Mouse (Mus musculus) layer of hippocampus, postnatal 10 days (tissue): ENCODE measurements around the gene Fli1. TPM values are rescaled to one million over a fixed set of nuclear protein-coding genes. Genes with fewer than 3 reads are reported as not detected.

Source experiments
- DNase-seq, 2 experiments: peaks; one replicate each; pipeline ENCODE4 v3.0.0; 2021; ENCODE audit warnings: low spot score in 2 of 2
- total RNA-seq, 2 experiments: library from RNA; stranded (reverse); gene quantifications; 2 replicates each; pipeline ENCODE4 v1.2.3; 2021

The Fli1 gene
- total RNA-seq, 2 experiments from 2014 or later, result 7.7 to 10.2 TPM

DNA sequence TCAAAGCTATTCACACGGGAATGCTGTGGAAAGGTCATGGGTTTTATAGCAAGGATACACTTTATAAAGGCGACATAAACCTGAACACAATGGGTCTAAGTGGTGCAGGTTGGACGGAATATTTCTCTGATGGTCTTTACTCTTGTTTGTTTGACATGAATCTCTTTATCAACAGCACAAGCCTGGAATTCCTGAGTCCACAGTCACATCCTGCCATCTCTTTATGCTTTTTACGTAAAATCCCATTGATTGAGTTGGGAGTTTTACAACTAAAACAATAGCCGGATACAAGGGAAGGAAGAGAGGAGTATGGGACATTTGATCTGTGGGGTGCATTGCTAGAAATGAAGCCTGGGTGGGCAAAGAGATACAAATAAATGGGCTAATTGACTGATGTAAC lies 16.9 kb downstream of the Fli1 start:
- DNase-seq, result no peak

DNA sequence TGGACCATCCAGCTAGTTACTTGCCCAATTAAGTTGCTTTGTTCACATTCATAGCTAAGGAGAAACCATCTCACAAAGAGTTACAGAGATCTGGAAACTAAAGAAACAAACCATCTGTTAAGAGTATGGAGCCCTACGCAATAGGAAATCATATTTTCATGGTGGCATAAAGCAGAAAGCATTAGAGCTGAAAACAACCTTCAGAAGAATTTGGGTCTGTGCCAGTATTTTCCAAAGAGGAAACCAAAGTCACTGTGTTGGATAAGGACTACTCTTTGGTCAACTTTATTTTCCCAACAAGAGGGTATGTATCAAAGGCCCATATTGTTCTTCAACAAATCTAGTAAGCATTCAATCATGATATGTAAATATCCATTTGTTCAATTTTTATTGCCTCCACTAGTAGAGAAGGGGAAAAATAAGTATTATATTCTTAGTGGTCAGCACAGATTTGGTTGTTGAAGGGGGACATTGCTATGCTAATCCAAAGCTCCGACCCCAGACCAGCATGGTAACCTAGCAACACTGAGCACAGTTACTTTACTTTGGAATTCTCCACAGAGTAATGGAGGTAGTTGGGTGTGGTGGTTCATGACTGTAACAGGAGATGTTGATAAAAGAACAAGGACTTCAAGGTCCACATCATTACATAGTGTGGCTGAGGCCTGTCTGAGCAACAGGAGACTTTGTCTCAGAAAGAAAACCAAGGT lies 20.0 kb downstream of the Fli1 start:
- DNase-seq, result no peak

DNA sequence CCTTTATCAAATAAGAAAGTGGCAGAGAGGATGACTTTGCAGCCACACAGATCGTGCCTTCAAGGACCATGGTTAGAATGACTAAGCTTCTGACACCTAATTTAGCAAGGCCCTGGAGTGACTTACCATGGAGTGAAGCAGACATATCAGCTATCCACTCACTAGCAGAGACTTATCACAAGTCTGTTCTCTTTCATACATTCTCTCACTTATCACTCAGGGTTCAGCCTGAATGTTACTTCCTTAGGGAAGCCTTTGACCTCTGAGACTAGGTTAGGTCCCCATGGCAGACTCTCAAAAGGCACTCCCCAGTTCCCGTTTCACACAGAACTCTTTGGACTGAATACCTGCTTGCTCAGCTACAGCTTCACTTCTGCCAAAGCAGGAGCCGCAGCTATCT lies 21.3 kb downstream of the Fli1 start:
- DNase-seq, result no peak

DNA sequence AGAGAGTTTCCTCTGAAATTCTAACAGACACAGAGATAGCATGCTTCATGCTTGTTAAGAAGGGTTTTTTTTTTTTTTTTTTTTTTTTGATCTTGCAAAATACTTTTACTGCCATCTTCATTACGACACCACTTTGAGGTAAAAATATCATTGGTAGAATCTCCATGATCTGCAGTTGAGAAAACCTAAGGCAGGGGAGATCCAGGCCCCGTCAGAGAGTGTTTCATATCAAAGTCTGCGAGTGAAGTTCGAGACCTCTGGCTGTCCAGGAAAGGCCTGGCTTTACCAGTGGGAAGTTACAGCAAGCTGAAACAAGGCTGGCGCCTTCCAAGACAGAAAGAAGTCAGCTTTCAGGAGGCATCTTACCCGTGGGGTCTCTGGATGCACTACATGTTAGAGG lies 21.8 kb downstream of the Fli1 start:
- no peak for DNase-seq

DNA sequence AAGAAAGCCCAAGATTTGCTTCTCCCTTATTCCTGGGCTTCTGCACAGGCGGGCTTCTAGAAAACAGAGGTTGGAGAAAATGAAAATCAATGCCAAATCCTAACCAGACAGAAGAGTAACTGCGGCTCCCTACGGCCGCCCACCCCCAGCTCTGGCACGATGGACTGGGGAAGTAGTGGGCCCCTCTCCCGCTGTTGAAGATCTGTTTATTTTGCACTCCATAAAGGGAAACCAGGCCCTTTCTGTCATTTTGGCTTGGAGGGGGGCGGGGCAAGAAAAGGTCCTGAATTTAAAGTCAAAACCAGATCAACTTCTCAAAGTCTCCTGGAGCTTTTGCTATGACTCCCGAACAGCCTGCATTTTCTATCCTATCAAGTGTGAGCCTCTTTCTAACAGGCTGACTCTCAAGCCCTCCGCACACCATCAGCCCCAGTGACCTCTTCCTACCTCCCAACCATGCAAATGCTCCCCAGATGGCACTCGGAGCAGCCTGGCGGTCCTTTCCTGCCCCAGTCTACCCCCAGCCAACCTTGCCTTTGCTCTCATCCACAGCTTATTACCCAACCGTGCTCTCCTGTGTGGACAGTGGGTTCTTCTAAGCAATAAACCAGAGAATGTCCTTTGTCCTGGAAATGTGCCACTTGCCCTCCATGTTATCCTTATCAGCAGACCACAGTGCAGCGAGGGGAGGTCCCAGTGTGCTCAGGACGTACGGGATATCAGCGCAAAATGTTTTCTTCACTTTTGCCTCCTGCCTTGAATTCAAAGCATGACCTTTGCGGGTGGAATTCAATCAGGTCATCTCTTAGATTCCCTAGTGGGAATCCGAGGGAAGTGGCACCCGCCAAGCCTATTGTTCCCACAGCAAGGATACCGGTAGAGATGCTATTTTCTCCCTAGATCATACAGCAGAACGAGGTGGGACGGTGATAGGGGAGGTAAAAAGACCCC lies 23.3 kb downstream of the Fli1 start:
- no peak for DNase-seq

DNA sequence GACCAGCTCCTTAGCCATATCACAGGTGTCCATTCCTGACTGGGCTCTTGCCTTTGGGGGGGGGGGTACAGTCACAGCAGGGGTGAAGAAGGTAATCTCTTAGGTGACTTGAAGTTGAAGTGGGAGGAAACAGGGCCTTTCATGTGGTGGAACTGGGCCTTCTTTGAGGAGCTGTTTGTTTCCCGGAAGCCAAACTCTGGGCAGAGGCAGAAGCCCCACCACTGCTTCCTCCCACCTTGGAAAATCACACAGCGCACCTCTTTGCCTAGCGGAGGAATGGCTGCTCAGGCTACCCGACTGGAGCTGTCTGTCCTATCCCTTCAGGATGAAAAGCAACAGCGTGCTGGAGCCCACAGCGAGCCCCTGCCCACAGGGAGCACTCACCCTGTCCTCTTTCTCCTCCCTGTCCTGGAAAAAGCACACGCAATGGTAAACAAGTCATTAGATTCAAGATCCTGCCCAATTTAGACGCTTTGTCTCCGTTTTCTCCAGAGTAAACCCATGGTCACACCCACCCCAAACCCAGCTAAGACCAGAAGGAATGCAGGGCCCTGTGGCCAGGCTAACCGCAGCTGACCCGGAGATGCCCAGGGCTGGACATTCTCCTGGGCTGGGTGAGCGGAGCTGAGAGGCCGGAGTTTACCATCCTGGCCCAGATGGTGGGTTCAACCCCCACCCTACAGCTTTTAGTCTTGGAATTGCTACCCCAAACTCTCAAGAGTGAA lies 24.1 kb downstream of the Fli1 start:
- DNase-seq, result no peak

DNA sequence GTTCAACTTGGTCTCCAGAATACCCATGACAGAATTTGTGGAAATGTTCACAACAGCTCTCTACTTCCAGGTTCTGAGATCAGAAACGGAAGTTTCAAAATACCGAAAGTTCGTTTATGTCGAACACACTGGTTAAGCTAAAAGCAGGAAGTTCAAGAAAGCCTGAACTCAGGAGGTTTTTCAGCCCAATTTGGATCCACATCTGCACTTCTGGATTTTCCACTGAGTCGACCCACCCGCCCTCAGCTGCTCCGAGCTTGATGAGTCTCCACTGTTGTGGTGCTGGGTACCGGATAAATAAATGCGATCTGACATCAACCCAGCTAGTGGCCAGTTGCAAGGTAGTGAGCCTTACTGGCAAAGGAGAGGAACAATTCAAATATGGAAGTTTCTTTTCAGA lies 26.0 kb downstream of the Fli1 start:
- DNase-seq, result no peak

DNA sequence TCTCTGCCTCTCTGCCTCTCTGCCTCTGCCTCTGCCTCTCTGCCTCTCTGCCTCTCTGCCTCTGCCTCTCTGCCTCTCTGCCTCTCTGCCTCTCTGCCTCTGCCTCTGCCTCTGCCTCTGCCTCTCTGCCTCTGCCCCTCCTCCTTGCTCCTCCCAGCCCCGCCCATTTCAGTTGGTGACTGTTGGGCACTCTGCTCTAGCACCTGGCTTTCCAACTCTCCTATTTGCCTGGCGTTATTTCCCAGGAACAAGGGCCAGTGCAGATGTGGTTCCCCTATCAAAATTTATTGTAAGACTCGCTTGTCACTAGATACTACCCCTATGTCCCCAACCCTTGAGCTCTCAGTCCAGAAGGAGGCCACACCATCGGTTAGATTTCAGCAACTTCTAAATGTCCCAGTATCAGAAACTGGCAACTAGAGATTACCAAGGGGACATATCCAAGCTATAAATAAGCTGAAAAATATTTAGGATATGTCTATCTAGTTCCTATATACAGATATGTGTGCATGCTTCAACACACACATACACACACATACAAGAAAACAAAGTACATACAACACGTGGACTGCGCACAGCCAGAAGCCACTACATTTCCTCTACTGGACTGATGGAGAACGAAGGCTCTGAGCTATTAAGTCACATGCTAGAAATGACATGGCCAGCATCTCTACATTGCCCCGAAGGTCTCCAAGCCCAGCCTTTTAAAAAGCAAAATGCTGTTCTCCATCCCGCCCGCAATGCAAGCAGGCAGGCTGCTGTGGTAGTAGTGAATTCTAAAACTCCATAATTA lies 26.6 kb downstream of the Fli1 start:
- DNase-seq, result no peak

DNA sequence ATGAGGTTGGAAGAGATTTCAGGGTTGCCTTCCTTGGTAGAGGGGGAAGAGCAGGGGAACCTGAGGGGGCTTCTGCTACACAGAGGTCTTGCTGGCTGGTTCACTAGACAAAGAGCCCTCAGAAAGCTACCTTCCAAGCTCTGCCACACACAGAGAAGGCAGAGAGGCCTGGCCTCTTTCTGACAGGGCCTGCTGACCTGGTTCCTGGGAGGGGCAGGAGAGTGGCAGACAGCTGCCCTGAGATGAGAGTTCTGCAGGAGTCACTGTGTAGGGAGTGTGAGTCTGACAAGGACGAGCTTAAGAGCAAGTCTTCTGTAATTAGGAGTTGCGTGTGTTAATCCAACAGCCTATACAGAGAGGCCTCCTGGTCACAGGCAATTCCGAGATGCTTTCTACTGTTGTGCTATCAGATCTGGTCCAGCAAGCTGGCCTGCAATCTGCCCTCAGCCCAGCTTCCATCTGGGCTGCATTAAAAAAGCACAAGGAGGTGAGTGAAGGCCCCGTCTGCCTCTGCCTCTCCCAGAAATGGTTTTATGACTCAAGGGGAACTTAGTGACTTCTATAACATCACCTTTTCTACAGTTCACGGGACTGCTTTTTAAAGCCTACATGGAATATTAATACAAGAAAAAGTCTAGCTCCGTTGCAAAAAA lies 28.1 kb downstream of the Fli1 start:
- no peak for DNase-seq

DNA sequence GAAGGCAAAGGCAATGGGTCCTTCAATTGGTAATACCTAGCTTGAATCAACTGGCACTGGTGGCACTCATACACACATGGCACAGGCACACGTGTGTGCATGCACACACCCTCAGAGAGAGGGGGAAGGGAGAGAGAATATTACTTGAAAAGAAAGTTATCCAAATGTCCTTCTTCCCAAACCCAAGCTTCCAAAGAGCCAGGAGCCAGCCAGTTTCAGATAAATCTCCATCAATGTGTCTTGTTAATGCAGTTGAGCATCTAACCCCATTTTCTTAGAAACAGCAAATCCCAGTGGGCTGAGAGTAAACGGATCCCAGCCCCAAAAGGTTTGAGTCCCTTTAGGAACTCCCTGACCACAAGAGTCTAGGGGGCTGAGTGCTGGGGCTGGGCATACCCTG lies 29.2 kb downstream of the Fli1 start:
- DNase-seq, result no peak

DNA sequence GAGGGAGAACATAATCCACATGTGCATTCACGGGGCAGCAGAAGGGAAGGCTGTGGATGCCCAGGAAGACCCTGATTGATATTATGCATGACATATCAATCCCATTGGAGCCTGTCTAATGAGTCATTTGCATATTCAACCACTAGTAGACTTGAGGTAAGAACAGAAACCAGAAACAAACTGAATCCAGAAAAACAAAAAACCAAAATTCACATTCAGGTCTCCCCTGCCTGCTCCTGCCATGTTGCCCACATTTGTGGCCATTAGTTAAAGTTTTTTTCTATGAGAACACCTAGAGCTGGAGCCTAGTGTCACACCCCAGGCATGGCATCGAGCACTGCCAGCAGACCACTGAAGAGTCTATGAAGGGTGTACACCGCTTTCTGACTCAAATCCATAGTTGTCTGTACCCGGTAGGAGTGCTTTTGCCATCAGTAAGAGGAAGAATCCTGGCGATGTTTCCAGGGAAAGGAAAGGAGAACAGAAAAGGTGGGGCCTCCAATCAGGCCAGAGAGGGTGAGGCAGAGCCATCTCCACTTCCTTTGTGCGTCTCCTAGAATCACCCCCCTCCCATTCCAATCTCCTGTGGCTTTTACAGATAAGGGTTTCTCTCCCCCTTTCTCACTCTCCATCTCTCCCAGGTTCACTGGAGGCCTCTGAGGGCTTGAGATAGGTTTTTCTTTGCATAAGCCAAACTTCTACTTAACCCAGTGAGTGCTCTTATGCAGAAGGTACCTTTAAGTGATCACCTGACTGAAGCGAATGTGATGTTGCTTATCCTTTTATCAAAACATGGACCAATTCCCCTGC lies 32.0 kb downstream of the Fli1 start:
- no peak for DNase-seq

DNA sequence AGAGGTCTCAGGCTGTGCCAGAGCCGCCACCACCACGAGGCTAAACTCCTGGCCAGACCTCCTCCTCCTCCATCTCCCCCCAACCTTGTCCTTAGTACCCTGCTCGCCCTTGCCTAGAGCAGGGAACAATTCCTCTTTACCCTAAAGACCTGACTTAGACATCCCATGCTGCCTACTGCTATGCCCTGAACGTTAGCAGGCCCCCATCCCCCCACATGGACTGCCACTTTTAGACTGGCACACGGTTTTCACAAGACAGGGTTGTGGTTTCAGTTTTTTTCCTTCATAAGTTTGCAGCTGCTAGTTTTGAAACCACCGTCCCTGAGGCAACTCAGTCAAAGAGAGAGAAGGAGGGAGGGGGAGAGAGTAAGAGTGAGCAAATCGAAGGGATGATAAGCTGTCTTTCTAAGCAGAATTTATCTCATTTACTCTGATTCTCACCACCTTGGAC lies 32.9 kb downstream of the Fli1 start:
- no peak for DNase-seq

DNA sequence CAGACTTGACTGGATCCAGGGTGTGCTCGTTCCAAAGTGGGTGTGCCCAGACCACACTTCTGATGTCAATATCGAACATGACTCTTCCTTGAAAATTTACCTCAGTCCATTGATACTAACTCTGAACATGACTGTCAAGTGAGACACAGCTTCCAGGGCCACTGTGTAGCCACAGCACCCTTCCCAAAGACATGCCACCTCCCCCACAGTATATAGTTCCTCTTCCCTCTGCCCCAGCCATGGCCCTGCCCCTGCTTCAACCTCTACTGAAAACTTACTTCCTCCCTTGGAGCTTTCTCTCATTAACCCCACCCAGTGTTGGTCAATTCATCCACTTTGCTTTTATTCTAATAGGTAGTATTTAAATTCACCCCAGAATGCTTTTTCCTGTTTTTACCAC lies 34.0 kb downstream of the Fli1 start:
- no peak for DNase-seq

DNA sequence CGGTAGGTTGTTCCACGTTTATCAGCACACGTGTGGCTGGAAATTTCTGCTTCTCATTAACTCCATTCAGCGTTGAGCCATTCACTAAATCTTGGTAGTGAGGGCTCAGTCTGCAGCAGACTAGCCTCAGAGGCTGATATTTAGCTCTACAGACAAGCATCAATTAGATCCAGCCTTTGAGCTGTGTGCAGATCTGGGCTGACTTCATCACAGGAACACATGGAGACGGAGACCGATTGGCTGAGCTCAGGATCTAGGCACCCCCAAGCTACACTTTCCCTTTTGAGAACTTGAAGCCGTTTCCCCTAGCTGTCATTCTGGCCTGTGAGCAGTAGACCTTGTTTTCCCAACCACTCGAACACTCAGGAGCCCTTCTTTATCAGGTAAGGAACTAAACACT lies 34.5 kb downstream of the Fli1 start:
- no peak for DNase-seq

DNA sequence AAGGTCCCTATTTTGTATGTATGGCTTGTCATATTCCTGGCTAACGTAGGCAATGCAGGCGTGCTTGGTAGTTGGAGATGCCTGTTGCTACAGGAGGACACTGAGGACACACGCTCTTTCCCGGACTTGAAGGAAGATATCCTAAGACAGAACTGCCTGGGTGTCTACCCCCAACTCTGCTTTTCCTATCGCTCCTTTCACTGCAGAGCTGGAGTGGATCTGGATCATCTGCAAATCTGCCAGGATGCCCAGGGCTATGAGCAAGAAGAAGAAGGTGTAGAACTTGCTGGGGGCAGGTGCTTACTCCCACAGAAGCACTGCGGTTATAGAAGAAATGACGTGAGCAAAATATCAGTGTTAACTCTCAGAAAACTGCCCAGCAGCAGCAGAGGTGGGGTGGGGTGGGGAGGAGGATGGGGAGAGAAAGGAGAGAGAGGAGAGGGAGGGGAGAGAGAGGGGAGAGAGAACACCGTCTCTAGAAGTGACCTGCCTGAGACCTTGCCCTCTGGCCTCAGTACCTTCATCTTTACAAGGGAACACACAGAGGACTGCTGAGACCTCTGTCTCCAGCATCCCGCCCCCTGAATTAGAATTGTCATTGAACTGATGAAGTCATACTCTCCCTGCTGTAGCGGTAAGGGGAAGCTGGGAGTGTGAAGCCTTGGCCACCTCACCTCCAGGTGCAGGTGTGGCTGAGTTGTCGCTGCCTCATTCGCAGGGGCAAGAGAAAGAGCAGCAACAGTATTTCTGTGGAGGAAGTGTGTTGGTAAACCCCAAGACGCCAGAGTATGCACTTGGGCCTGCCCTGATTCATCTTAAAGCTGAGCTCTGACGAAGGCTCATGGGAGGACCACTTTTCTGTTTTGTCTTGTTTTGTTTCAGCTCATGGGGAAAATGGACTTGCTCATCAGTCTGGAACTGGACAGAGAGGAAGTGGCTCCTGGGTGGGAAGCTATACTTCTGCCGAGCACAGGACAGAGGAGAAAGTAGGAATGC lies 35.5 kb downstream of the Fli1 start:
- DNase-seq, result no peak

DNA sequence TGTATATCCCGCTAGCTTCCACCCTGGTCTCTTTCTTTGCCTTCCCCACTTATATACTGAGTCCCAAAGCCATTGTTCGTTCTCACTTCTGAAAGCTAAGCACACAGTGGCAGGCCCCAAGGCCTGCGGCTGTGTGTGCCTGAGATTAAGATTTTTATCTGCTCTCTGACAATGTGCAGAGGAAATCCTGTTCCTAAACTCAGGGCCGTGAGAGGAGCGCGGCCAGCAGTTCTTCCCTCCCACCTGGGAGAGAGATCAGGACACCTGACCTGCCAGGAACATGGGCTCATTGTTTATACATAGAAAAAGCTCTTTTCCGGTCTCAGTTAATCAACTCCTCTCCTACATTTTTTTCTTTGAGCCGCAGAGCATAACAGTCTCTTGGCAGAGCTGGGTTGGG lies 36.5 kb downstream of the Fli1 start:
- no peak for DNase-seq

DNA sequence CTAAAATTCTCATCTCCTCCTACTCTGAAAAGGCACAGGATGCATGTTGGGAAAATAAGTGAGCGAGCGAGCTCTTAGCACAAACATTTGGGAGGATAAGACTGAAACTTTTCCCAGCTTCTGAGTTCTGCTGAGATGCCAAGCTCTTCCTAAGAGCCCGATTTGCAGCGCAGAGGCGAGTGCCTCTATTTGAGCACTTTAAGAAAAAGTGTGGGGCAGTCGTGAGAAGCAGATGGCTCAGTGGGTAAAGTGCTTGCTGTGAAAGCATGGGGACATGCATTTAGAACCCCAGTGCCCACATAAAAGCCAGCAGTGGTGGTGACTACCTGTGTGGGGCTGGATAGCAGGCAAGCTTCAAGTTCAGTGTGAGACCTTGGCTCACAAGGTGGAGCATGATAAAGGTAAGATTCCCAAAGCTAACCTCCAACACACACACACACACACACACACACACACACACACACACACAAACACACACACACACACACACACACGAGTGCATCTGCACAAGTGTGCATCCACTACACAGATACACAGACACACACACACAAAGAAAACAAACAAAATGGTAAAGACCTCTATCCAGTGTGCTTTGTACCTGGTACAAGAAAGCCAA lies 37.1 kb downstream of the Fli1 start:
- no peak for DNase-seq

DNA sequence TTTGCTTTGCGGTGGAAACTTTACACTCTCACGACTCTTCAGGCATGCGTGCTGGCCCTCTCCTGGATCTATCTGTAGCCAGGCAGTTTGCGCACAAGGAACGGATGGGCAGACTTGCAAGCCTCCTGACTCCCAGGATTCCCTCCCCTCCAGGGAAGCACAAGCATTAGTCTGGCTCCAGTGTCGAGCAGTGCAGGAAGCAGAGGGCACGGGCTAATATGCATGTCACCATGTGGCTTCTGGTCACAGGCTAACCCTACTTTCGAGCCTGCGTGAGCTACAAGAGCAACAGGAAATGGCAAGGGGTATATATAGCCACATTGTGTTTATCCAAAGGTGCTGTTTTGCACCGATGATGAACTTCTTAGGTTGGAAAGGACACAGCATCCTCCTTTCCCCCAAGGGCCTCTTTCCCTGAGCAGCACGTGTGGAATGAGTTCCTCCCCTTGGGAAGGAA lies 38.6 kb downstream of the Fli1 start:
- no peak for DNase-seq
